Mouse (Mus musculus): Measurements from ENCODE around the gene Dhps. TPM values are rescaled to one million over a fixed set of nuclear protein-coding genes. Genes with fewer than 3 reads are reported as not detected.

The Dhps gene
- 10 to 100 TPM; 35.7 to 36.5 TPM for total RNA-seq (2021)
- long read RNA-seq, experiment 1, transcript Dhps-201 (9 exons, 1,333 nt), result major isoform, 31 of 44 reads
- long read RNA-seq, experiment 1, partial matches to known transcripts, result 1 of 44 reads
- long read RNA-seq, experiment 1, other reads (novel, unspliced or antisense), result 10 of 44 reads
- long read RNA-seq, experiment 2, transcript Dhps-201 (9 exons, 1,333 nt), result major isoform, 9 of 13 reads
- long read RNA-seq, experiment 2, partial matches to known transcripts, result 2 of 13 reads
- long read RNA-seq, experiment 2, other reads (novel, unspliced or antisense), result 1 of 13 reads

DNA sequence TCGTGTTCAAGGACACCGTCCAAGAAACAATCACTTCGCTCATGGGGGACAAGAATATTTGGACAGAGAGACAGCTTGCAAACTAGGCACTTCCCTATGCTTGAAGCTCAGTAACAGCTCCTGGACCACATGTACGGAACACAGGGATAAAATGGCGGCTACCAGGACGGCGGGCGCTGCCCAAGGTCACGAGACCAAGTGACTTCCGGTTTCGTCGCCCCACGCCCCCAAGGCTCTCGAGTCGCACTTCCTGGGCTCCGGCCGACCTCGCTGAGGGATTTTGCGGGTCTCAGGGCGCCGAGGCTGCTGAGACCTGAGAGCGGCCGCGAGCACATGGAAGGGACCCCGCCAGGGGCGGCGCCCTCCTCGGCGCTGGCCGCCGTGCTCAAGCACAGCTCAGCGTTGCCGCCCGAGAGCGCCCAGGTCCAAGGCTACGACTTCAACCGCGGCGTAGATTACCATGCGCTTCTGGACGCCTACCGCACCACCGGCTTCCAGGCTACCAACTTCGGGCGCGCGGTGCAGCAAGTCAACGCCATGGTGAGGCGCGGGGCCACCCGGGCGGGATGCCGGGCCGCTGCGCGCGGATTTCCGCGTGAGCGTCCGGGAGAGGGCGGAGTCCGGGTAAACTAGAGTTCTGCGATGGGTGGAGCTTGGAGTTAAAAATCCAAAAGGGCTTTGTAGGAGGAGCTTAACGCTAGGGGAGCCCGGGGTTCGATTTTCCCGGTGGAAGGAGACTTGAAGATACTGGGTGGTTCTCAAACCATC, at the start of gene Dhps:
Gene Dhps, plus strand, starts transcription at position 244 of the 768 bp plus-strand sequence.
- DNase-seq, result peak; percentile 93

DNA sequence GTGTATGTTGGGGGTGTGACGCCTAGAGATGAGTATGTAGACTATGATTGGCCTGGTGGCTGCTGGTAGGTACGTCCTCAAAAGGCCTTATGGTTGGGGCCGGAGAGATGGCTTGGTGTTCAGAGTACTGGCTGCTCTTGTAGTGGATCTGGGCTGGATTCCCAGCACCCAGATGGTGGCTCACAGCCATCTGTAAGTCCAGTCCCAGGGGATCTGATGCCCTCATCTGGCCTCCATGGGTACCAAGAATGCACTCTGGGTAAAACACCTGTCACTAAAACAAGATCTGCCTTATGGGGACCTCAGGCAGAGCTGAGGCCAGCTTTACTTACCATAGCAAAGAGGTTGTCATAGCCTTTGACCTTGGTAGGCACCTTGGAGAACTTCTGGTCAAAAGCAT, 47.7 kb upstream of the Dhps start:
- no peak for DNase-seq

DNA sequence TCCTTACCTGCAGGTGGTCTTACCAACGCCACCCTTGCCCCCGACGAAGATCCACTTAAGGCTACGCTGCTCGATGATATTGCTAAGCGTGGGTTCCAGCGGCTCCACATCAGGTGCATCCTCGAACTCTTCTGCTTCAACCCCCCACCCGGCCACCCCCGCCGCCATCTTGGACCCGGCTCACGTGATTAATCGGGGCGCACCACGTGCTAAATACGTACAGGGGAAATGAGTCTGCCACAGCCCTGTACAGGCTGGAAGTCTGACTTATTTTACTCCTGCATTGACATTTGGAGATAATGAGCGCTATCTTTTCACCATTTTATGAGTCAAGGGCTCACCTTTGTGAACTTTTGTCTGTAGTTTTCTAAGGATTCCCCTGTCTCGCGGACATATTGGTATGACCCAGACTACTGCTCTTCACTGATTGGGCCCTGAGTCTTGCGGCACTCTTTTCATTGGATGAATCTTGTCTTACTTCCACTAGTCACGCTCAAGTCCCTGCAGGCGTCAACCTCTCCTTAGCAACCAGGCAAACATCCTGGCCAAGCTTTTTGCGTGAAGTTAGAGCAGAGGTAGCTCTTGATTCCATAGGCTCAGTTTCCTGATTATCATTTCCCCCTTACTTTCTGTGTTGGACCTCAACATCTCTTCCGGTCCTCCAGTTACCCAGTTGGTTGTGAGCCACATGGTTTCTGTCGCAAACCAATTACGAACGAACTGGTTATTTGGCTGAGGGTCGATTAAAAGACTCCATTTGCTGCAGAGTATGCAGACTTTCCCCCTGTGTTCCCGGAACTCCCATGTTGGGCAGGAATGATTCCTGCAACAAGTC, 46.2 kb upstream of the Dhps start, which contains the start of gene Asna1:
Gene Asna1, minus strand, starts transcription at position 184 of the 835 bp plus-strand sequence.
- peak; percentile 86 for DNase-seq

DNA sequence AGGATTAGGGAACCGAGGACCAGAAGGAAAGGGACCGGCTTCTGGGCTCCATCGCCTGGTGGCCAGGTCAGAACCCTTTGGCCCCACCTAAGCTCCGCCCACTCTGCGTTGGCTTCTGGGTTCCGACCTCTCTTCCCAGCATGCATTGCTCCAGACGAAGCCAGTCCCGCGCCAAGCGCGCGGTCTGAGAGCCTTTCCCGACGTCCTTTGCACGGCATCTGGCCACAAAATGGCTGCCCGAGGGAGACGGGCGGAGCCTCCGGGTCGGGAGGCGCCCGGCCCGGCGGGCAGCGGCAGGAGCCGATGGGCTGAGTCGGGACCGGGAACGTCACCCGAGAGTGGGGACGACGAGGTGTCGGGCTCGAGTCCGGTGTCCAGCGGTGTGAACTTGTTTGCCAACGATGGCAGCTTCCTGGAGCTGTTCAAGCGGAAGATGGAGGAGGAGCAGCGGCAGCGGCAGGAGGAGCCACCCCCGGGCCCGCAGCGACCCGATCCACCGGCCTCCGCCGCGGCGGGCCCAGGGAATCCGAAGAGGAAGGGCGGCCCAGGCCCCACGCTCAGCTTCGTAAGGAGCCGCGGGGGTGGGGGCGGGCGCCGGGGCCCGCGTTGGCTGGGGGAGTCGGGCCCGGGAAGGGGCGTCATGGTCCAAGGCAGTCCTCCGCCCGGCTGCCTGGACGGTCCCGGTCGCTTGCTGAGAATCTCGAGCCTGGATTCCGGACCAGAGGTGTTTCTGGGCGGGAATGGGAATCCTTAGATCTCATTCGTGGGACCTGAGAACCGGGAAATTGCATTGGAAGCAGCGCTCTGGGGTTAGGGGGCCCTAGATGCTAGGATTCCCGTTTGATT, 44.7 kb upstream of the Dhps start, which contains the start of gene Trir:
Gene Trir, plus strand, starts transcription at position 154 of the 846 bp plus-strand sequence.
- DNase-seq, result peak; percentile 97

DNA sequence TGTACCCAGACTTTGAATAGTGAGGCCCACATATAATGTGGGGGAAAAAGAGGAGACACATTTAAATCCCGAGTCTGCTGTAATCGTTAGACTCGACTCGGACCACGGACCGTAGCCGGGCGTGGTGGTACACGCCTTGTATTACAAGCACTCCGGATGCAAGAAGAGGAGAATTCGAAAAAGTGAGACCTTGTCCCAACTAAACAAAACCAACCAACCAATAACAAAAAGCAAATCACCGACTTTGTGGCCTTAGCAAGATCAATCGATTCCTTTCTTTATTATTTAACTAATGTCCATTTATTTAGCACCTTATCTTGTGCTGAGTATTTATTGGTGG, 44.1 kb upstream of the Dhps start:
- no peak for DNase-seq

DNA sequence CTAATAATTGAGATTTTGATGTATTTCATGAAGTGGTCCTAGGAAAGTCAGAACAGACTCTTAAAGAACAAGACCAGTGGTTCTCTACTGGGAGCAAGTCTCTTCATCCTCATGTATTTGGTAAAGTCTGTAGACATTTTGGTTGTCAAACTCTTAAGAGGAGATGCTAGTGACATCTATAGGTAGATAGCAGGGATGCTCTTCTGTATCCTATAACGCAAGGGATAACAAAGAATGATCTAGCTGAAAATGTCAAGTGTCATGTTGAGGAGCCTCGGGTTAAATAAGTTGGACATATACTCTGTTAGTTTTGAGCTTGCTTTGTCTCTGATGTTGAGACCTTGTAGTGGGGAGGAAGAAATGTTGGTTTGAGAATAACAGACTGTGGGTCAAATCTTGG, 43.6 kb upstream of the Dhps start:
- DNase-seq, result no peak

DNA sequence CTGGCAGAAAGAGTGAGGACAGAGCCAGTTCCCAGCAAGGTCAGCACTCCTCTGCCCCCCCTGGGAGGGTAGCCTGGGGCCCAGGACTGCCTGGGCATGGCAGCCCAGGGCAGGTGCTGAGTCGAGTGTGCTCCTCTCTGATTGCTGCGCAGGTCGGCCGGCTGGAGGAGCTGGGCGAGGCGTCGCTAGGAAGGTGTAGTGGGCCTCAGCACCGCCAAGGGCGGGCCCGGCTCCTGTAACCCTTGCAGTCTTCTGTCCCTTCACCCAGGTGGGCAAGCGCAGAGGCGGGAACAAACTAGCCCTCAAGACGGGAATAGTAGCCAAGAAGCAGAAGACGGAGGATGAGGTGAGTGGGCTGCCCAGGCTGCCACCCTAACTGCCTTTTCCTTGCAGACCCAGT, 42.3 kb upstream of the Dhps start:
- no peak for DNase-seq

DNA sequence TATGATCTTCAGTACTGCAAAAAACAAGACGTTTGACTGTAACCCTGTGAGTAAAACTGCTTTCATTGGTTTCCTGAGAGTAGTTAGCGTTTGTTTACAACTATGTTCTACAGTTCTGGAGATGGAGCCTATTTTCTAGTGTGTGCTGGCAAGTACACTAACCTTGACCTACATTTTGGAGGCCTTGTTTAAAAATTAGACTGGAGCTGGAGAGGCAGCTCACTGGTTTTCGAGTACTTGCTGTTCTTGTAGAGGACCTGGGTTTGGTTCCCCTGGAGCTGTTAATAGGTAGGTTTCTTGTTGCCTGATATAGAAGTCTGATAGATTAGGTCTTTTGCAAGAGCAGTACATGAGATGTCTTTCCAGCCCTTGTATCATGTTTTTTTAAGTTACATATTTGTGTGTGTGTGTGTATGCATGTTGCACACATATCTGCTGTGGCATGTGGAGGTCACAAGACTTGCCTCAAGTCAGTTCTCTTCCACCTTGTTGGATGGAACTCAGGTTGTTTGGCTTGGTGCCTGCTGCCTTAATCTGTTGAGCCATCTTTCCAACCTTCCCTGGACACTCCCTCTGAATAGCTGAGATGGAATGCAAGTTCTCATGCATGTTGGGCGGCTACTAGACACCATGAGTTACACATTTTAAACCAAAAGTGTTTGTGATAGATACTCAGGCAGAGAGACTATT, 38.8 kb upstream of the Dhps start:
- no peak for DNase-seq

DNA sequence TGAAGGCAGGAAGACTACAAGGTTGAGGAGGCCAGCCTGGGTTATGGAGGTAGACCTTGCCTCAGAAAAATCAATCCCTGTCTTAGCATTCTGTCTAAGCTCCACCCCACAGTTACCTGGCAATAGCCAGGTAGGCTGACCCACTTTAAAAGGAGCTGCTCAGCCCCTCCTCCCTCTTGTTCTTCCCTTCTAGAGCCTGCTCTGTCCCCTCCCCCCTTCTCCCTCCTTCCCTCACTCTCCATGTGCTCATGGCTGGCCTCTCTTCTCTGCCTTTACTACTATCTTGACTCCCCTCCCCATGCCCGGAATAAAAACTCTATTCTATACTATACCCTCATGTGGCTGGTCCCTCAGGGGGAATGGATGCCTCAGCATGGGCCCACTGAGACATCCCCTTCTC, 37.7 kb upstream of the Dhps start:
- no peak for DNase-seq

DNA sequence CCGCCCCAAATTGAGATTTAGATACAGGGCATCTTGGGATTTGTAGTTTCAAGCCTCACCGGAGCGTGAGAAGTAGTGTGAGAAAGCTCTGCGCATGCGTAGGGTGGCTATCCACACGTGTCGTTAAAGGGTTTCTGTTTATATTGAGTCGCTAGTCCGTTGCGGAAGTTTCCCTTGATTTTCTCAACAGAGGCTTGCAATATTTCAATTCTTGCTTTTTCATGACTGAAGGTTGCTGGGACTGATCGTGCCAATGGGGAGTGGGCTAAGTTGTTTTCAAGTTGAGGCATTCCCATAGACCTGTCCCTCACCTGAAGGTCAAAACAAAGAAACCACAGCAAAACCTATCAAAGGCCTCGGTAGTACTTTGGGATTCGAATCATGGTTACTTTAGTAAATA, 36.8 kb upstream of the Dhps start:
- DNase-seq, result peak; percentile 83

DNA sequence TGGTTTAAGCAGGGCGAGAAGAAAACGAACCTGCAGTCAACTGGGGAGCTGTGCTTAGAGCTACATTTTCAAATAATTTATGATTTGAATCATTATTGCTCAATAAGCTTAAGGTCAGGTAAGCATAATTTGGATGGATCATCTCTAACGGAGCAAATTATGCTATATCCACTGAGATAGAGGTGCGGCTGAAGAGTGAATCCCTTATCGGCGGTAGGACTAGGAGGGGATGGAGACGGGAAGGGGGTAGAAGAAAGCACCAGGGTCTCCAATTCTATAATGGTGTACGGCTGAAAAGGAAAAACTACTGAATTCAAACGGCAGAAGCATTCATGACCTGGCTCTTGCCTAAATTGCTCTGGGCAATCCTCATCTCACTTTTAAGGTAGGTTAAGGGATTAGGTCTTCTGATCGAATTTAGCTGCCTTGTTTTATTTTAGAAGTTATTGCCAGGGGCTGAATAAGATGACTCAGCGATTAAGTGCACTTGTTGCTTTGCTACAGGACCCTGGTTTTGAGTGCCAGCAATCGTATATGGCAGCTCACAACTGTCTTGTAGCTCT, 36.3 kb upstream of the Dhps start:
- no peak for DNase-seq

DNA sequence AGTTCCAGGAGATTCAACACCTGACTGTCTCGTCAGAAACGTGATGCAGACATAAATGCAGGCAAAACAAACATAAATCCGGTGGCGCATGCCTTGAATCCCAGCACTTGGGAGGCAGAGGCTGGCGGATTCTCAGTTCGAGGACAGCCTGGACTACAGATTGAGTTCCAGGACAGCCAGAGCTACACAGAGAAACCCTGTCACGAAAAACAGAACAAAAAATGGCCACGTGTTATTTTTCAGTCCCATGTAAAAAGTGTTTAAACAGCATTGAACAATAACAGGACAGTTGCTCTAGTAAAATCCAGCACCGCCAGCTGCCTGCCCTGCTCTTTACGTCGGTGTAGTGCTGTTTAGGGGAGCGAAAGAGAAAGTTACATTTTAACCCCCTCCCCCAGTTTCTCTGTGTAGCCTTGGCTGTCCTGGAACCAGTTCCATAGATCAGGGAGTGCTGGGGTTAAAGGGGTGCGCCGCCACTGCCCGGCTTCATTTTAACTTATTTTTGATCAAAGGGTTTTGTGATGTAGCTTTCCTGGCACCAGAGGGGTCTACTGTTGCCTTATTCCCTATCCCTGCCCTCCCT, 35.7 kb upstream of the Dhps start:
- DNase-seq, result peak; percentile 49

DNA sequence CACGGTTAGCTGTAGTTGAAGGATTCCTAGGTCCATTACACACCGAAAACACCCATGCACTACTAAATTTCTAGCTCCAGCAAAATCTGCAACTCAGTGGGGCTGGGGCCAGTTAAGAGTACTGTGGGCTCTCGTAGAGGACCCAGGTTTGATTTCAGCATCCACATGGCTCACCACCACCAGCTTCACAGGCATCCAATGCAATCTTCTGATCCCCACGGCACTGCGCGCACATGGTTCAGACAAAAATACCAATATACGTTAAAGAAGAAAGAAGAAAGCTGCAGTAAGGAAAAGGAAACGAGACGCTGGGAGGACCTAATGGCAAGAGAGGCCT, 35.2 kb upstream of the Dhps start:
- no peak for DNase-seq

DNA sequence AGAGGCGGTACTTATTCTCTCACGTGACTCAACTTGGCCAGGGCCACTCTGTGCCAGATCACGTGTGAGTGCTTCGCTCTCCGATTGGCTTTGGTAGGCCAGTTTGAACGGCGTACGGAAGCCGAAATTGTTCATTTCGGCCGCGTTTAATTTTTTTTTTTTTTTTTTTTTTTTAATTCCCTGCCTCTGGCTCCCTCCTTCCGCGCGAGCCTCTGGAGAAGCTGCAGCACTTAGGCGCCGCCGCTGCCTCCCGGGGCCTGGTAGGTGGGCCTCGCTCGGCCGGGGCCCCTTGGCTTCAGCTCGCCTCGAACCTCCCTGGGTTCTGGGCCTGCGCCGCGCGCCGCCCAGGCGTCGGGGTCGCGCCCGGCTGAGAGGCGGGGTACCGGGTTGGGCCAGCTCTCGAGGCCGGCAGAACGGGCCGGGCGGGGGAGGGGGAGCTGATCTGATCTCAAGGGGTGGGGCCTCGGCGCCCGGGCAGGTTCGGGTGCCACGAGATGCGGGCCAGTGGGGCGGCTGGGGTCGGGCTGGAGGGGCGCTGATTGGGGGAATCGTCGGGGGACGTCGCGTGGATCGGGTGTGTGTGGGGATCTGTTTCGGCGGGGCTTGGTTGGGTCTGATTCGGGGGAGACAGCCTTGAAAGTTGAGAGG, 34.7 kb upstream of the Dhps start, which contains the start of gene Tnpo2:
Gene Tnpo2, plus strand, starts transcription at position 198 of the 648 bp plus-strand sequence.
- DNase-seq, result peak; percentile 94

DNA sequence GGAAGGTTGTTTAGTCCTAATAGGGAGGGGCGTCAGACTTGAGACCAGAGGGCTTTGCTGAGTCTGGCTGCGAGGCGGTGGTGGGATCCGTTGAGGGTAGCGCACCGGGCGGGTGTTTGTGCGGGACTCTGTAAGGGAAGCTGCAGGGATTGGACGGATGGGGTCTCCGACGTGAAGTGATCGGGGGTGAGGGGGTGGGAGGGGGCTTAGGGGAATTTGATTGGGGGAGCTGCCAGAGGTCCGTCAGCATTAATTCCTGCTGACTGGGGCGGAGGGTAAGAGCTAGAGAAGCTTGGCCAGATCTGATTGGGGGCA, 34.2 kb upstream of the Dhps start:
- no peak for DNase-seq

DNA sequence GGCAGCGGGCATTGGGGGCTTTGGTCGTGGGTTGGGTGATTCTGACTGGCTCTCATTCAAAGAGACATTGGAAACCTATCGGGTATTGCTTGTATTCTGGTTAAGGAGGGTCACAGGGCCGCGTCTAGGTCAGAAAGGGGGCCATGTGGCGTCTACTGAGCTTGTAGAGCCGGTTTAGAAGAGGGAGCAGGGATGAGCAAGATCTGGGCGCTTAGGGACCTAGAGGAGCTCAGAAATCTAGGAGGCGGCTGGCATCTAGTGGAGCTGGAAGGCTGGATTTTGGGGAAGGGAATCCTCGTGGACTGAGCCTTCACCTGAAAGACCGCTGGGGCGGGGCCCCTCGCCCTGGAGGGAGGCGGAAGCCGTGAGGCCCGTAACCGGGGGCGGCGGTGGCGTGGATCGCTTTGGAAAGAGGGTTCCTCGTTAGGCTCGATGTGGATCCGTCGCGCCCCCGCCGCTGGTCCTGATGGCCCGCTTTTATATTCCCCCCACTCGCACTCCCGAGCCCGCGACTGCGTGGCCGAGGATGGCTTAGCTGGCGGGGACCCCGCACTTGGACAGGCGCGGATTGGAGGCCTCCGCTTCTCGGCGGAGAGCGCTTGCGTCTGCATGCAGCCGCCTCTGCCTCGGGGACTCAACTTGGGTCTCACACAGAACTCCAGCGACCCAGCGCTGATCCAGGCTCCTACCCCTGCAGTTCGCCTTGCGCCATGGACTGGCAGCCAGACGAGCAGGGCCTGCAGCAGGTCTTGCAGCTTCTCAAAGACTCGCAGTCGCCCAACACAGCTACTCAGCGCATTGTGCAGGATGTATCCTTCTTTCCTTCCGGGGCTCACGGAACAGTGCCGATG, 33.7 kb upstream of the Dhps start:
- peak; percentile 68 for DNase-seq

DNA sequence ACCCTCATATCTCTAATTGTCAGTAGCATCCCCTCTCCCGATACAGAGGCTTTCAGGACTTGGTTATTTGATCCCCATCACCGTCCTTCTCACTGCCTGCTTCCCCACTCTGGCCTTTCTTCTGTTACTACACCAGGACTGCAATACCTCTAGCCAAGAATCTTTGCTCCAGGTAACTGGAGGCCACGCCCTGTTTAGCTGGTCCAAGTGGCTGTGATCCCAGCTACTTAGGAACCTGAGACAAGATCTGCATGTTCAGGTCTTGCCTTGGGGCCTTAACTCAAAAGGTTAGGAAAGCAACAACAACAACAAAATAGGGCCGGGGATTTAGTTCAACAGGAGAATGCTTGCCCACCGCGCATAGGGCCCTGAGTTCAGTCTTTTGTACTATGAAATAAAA, 27.9 kb upstream of the Dhps start:
- no peak for DNase-seq

DNA sequence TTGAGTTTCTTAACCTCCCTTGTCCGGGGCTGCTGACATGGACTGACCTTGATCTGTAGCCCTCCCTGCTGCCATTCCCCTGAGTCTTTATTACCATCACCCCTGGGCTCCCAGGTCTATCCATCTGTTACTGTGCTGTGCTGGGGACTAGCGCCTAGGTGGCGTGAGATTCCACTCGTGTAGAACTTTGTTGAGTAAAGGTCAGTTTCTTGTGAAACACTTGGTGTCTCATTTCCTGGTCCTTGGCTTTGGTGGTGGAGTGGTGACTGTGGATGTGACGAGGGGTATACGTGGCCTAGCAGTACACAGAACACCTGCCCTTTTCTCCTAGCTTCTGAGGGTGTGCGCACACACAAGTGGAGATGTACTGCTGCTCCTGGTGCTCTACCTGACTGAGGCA, 14.2 kb upstream of the Dhps start:
- no peak for DNase-seq

All from adrenal gland, postnatal 10 days (tissue).